Mouse (Mus musculus) cortical plate, adult 2 months (tissue): Measurements from ENCODE around the gene Tpx2.

Experiments used
- CTCF ChIP-seq: fragments of 200-500 bp; IDR thresholded peaks from 2 replicates; pipeline ENCODE4 v1.5.1; 2011; ENCODE audit warnings: mild to moderate bottlenecking, control low read depth, low read length; ENCODE audit not compliant: insufficient read depth; ENCODE audit errors: extremely low read depth
- POLR2A ChIP-seq: fragments of 200-500 bp; IDR thresholded peaks from 2 replicates; pipeline ENCODE4 v1.6.1; 2011; ENCODE audit warnings: mild to moderate bottlenecking, low read length, control low read depth; ENCODE audit not compliant: insufficient read depth; ENCODE audit errors: extremely low read depth

DNA sequence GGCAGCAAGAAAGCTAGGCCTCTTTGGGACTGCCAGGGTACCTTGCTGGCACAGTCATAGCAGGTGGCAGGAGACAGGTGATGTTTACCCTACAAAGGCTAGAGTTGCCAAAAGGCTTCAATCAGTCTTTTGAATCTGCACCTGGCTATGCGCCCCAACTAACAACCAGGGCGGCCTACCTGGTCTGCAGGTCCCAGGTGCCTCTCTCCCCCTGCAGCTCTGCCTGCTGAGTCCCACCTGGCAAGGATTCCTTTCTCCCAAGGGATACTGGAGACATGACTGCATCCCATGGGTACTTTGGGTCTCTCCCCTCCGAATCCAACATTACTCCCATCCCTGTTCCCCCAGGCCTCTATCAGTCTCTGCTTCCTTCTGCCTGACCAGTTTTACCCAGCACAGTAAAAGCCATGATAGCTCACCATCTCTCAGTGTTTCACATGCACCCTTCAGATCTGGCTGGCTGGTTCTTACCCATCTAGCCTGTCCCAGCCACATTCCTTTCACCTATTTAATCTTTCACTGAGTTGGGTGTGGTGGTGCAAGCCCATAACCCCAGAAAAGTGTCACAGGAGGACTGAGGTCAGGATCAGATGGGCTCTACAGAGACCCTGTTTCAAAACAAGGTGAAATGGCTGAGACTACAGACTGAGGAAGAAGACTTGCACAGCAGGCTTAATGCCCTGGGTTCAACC lies 31.0 kb upstream of the Tpx2 start:
- TF ChIP-seq CTCF (no peak), POLR2A (no peak)
